Mouse (Mus musculus) megakaryocyte, adult 5-6 weeks (primary cell): ENCODE results near the gene Vash1. TPM values are rescaled to one million over a fixed set of nuclear protein-coding genes. Genes with fewer than 3 reads are reported as not detected.

Source experiments
- ATAC-seq: 2 replicates; pipeline ENCODE4 v1.8.0; 2016; ENCODE audit warnings: mild to moderate bottlenecking, inconsistent platforms; ENCODE audit not compliant: poor library complexity, severe bottlenecking
- total RNA-seq, 2 experiments: library from RNA; stranded (forward) in 1 of 2; stranded (reverse) in 1 of 2; fragments of 153-499, 151-499 nt in 1 of 2; fragments of 221-1000, 200-1000 nt in 1 of 2; gene quantifications; 2 replicates each; pipeline versions ENCODE4 v1.2.3 to v1.2.4; 2015 to 2017

Gene Vash1
- total RNA-seq, 2 experiments from 2014 or later: not detected

GRCm38 (mm10) chr12:86714026-86714425, 35.5 kb downstream of the Vash1 start:
- peak; percentile 85 for ATAC-seq

- ATAC-seq: no peak
Observed at GRCm38 (mm10) chr12:86715401-86715800, 36.9 kb downstream of the Vash1 start.

- ATAC-seq: no peak
Observed at GRCm38 (mm10) chr12:86716962-86717361, 38.5 kb downstream of the Vash1 start.

- ATAC-seq: no peak
Observed at GRCm38 (mm10) chr12:86719961-86720639, 41.6 kb downstream of the Vash1 start.

GRCm38 (mm10) chr12:86721453-86721852, 43.0 kb downstream of the Vash1 start:
- no peak for ATAC-seq

GRCm38 (mm10) chr12:86724300-86724699, 45.8 kb downstream of the Vash1 start:
- no peak for ATAC-seq

- ATAC-seq: no peak
Observed at GRCm38 (mm10) chr12:86725706-86726105, 47.2 kb downstream of the Vash1 start.

- peak; percentile 99 for ATAC-seq
Observed at GRCm38 (mm10) chr12:86726120-86726640, 47.7 kb downstream of the Vash1 start, which contains the start of gene Angel1. Angel1 (minus strand) TSS chr12:86726460.

- no peak for ATAC-seq
Observed at GRCm38 (mm10) chr12:86734319-86734810, 55.9 kb downstream of the Vash1 start, which contains the start of gene Lrrc74a. Lrrc74a (plus strand) TSS chr12:86734369.

Other genes starting within 250 kb of the Vash1 start
- 0.22 and 1.1 TPM in 2 replicates for gene Angel1, start 47.8 kb downstream of the Vash1 start, total RNA-seq (2015)
- gene Angel1, start 47.8 kb downstream of the Vash1 start, total RNA-seq (2017): 0.37 and 0.66 TPM in 2 replicates
- not detected in 2 replicates for gene Lrrc74a, start 55.7 kb downstream of the Vash1 start, total RNA-seq (2015)
- gene Lrrc74a, start 55.7 kb downstream of the Vash1 start, total RNA-seq (2017): not detected in 2 replicates
- 3.0 and 3.6 TPM in 2 replicates for gene Irf2bpl, start 206.1 kb downstream of the Vash1 start, total RNA-seq (2015)
- 1.4 and 3.5 TPM in 2 replicates for gene Irf2bpl, start 206.1 kb downstream of the Vash1 start, total RNA-seq (2017)